Mouse (Mus musculus) CH12.LX (cell line): ENCODE data around the gene Tnpo2.

Experiments used
- CHD2 ChIP-seq: IDR thresholded peaks from 2 replicates; pipeline ENCODE4 v1.6.1; 2011; ENCODE audit warnings: low read length, improper control_type of control experiment
- CTCF ChIP-seq, 2 experiments: IDR thresholded peaks in 1 of 2; conservative IDR thresholded peaks in 1 of 2; 2 replicates each; pipeline ENCODE4 v1.5.1; 2011 to 2012; ENCODE audit warnings: low read depth in 2 of 2, low read length in 2 of 2, improper control_type of control experiment in 1 of 2, inconsistent platforms in 1 of 2, mild to moderate bottlenecking in 1 of 2, moderate library complexity in 1 of 2
- E2F4 ChIP-seq: IDR thresholded peaks from 2 replicates; pipeline ENCODE4 v1.6.1; 2011; ENCODE audit warnings: low read depth, low read length, improper control_type of control experiment; ENCODE audit not compliant: insufficient replicate concordance
- EP300 ChIP-seq: IDR thresholded peaks from 2 replicates; pipeline ENCODE4 v1.6.1; 2011; ENCODE audit warnings: low read length, improper control_type of control experiment
- HCFC1 ChIP-seq: IDR thresholded peaks from 2 replicates; pipeline ENCODE4 v1.6.1; 2012; ENCODE audit warnings: low read depth, mild to moderate bottlenecking, inconsistent platforms, low read length, improper control_type of control experiment
- MAFK ChIP-seq: IDR thresholded peaks from 2 replicates; pipeline ENCODE4 v1.6.1; 2011; ENCODE audit warnings: low read length, improper control_type of control experiment; ENCODE audit not compliant: insufficient replicate concordance
- MAX ChIP-seq: IDR thresholded peaks from 2 replicates; pipeline ENCODE4 v1.6.1; 2011; ENCODE audit warnings: low read length, improper control_type of control experiment
- MXI1 ChIP-seq: IDR thresholded peaks from 2 replicates; pipeline ENCODE4 v1.6.1; 2011; ENCODE audit warnings: mild to moderate bottlenecking, low read depth, low read length, improper control_type of control experiment
- MYC ChIP-seq: IDR thresholded peaks from 2 replicates; pipeline ENCODE4 v1.6.1; 2011; ENCODE audit warnings: low read depth, mild to moderate bottlenecking, improper control_type of control experiment, low read length
- POLR2A ChIP-seq: IDR thresholded peaks from 2 replicates; pipeline ENCODE4 v1.6.1; 2011; ENCODE audit warnings: low read depth, mild to moderate bottlenecking, improper control_type of control experiment, low read length
- TBP ChIP-seq: conservative IDR thresholded peaks from 2 replicates; pipeline ENCODE4 v1.6.1; 2011; ENCODE audit warnings: low read depth, low read length, improper control_type of control experiment
- USF1 ChIP-seq: IDR thresholded peaks from 2 replicates; pipeline ENCODE4 v1.6.1; 2014; ENCODE audit warnings: low read depth, mild to moderate bottlenecking, inconsistent platforms, low read length, improper control_type of control experiment
- USF2 ChIP-seq: conservative IDR thresholded peaks from 2 replicates; pipeline ENCODE4 v1.6.1; 2011; ENCODE audit warnings: low read depth, low read length, improper control_type of control experiment
- ZKSCAN1 ChIP-seq: IDR thresholded peaks from 2 replicates; pipeline ENCODE4 v1.6.1; 2012; ENCODE audit warnings: low read depth, inconsistent platforms, low read length, improper control_type of control experiment, borderline replicate concordance

DNA sequence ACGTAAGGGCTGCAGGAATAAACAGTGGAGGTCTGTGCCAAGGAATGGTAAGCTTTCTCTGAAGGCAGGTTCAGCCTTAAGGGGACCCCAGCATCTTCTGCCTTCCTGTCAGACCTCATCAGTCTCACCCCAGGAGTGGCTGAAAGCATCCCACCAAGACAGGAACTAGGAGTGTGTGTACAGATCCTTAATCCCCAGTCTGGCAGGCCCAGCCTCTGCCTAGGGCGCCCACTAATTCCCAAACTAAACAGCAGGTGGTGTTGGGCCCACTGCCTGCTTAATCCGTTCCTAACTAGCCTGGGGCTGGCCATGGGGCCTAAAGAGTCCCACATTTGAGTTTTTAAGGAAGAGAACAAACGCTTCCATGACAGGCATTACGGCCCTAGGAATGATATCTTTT, 19.5 kb upstream of the Tnpo2 start:
- TF ChIP-seq POLR2A: no peak
- TF ChIP-seq CHD2: no peak
- TF ChIP-seq CTCF (conservative IDR thresholded peaks at IDR 0.05 in 1 of 2, IDR thresholded peaks at IDR 0.05 in 1 of 2; ENCODE audit: low read depth in 2 of 2, low read length in 2 of 2): no peak
- TF ChIP-seq USF1: no peak
- no peak for TF ChIP-seq MAX
- TF ChIP-seq EP300: no peak
- no peak for TF ChIP-seq MYC
- no peak for TF ChIP-seq E2F4
- TF ChIP-seq ZKSCAN1: no peak
- TF ChIP-seq HCFC1: no peak
- no peak for TF ChIP-seq MXI1
- no peak for TF ChIP-seq MAFK
- no peak for TF ChIP-seq TBP
- no peak for TF ChIP-seq USF2
